Mouse (Mus musculus) heart, embryonic 13.5 days (tissue): Measurements from ENCODE around the gene Sidt2. TPM values are rescaled to one million over a fixed set of nuclear protein-coding genes. Genes with fewer than 3 reads are reported as not detected.

Experiments
- ATAC-seq: fragments of 200-750 bp; cut with Nextera tagmentation; 2 replicates; pipeline ENCODE4 v1.8.0; 2017; ENCODE audit warnings: moderate TSS enrichment; ENCODE audit not compliant: insufficient number of reproducible peaks, low FRiP score, low TSS enrichment; ENCODE audit errors: extremely low read depth
- H3K27ac ChIP-seq: fragments of 300-500 bp; sonication (generic); replicated peaks from 2 replicates; pipeline ENCODE4 v1.5.1; 2015; ENCODE audit warnings: moderate library complexity, mild to moderate bottlenecking, inconsistent platforms
- H3K27me3 ChIP-seq: fragments of 300-500 bp; sonication (generic); replicated peaks from 2 replicates; pipeline ENCODE4 v1.6.1; 2015; ENCODE audit warnings: mild to moderate bottlenecking, inconsistent platforms
- H3K36me3 ChIP-seq: fragments of 300-500 bp; sonication (generic); 2 replicates; pipeline ENCODE4 v1.6.1; 2015; ENCODE audit warnings: mild to moderate bottlenecking, inconsistent platforms
- H3K4me1 ChIP-seq: fragments of 300-500 bp; sonication (generic); 2 replicates; pipeline ENCODE4 v1.6.1; 2015; ENCODE audit warnings: inconsistent platforms
- H3K4me2 ChIP-seq: fragments of 300-500 bp; sonication (generic); 2 replicates; pipeline ENCODE4 v1.6.1; 2015; ENCODE audit warnings: inconsistent platforms, mild to moderate bottlenecking, moderate library complexity
- H3K4me3 ChIP-seq: fragments of 300-500 bp; sonication (generic); 2 replicates; pipeline ENCODE4 v1.5.1; 2015; ENCODE audit warnings: moderate library complexity, mild to moderate bottlenecking, inconsistent platforms
- H3K9ac ChIP-seq: fragments of 300-500 bp; sonication (generic); 2 replicates; pipeline ENCODE4 v1.6.1; 2015; ENCODE audit warnings: inconsistent platforms, mild to moderate bottlenecking, moderate library complexity
- H3K9me3 ChIP-seq: fragments of 300-500 bp; sonication (generic); 2 replicates; pipeline ENCODE4 v1.6.1; 2016; ENCODE audit warnings: inconsistent platforms
- WGBS: fragments of 180-500 bp; shearing (Covaris S2); methylation state at CpG from one replicate; pipeline ENCODE4 v1.1.7; 2015; ENCODE audit warnings: mixed read lengths; 5-methylcytosine and 5-hydroxymethylcytosine counted together
- polyA plus RNA-seq: library from polyadenylated mRNA; unstranded; fragments of >200 nt; fragmentation: Nextera tagmentation; extraction: Ambion mirVana; gene quantifications from 2 replicates; pipeline ENCODE4 v1.2.1, GENCODE M21; 2015

Sidt2 gene
- polyA plus RNA-seq, 1 experiment from 2014 or later, result 35.5 TPM

DNA sequence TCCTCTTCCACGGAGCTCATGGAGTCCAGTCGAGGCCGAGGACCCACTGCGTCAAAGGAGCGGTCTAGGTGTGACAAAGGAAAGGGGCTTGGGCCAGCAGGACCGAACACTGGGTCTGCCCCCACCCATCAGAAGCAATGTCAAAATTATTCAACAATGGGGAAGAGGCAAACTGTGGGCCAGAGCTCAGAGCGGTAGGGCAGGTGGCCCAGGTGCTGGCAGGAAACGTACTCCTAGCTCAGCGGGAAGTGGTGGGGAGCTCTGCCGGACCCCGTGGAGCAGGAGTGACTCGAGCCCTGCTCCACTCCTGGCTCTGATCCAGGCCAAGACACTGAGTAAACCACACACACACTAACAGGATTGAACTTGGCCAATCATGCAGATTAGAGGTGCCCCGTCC lies 9.3 kb downstream of the Sidt2 start:
- no peak overlapping the region for H3K4me2 ChIP-seq
- no peaks in the 10 kb centered on the region for H3K4me1 ChIP-seq
- H3K9me3 ChIP-seq, result no peaks in the 10 kb centered on the region
- no peak for ATAC-seq
- H3K27me3 ChIP-seq, result no peaks in the 10 kb centered on the region
- H3K27ac ChIP-seq, result no peak overlapping the region
- peaks cover 99% of the 10 kb centered on the region for H3K36me3 ChIP-seq
- H3K4me3 ChIP-seq, result no peak overlapping the region
- WGBS, result 89% methylated on average over 13 of the region's 13 CpGs
- H3K9ac ChIP-seq, result no peak overlapping the region

DNA sequence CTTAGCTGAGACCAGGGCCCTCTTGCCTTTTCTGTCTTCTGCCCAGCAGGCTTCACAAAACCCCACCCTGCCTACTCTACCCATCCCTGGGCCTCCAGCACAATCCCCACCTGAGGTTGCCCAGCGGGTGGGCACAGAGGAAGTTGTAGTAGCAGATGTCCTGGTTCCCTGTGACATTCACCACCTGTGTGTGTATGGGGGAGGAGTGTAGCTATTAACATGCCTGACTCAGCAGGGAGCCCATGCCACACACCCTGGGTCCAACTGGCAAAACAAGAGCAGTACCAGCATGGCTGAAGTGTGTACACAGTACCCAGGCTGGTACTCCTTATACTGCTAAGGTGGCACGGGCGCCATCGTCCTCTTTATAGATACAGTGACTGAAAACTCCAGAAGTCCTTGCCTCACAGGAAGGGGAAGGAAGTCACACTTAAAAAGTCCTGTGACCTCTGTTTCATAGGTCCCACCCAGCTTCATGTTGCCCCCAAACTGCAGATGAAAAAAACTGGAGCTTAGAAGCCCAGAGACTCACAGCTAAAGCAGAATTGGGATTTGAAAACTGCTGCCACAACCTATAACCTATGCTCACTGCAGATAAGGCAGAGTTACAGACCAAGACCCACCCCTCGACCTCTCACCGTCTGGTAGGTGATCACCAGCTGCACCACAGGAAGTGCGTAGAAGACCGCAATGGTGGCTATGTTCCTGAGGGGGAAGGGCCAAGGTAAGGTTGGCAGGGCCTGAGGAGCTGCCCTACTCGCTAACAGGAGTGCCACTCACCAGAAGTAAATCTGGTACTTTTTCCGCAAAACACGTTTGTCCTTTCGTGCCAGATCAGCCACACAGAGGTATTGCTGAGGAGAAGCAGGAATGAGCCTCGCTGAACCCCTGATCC lies 10.3 kb downstream of the Sidt2 start:
- peaks cover 95% of the 10 kb centered on the region for H3K36me3 ChIP-seq
- no peak overlapping the region for H3K4me3 ChIP-seq
- 80% methylated on average over 13 of the region's 13 CpGs for WGBS
- H3K27me3 ChIP-seq, result no peaks in the 10 kb centered on the region
- no peaks in the 10 kb centered on the region for H3K9me3 ChIP-seq
- no peak for ATAC-seq
- no peaks in the 10 kb centered on the region for H3K4me1 ChIP-seq
- H3K27ac ChIP-seq, result no peak overlapping the region
- no peak overlapping the region for H3K4me2 ChIP-seq
- H3K9ac ChIP-seq, result no peak overlapping the region

DNA sequence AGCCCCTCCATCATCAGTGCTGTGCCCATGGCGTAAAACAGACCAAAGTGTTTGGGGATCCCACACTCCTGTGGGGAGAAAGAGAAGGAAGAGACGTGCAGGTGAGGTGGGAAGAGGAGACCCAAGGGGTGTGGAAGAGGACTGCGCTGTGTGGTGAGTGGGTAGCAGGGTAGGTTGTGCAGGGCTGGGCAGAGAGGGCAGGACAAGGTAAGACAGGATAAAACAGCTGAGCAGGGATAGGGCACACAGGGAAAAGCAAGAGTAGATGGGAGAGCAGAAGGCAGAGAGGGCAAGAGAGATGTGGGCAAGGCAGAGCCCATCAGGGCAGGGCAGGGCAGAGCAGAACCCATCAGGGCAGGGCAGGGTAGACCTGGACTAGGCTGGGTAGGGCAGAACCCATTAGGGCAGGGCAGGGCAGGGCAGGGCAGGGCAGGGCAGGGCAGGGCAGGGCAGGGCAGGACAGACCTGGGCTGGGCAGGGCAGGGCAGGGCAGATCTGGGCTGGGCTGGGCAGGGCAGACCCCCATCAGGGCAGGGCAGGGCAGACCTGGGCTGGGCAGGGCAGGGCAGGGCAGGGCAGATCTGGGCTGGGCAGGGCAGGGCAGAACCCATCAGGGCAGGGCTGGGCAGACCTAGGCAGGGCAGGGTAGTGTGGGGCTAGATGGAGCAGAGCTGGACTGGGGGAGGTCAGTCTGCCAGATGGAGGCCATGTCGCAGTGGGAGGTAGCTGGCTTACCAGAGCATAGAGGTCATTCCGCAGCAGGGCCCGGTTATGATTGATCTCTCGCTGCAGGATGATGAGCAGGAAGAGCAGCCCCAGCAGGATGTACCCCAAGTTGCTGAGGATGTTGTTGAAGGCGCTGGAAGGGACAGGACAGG lies 11.2 kb downstream of the Sidt2 start:
- Histone ChIP-seq H3K4me2 (no peak overlapping the region), H3K9ac (no peak overlapping the region), H3K36me3 (peaks cover 95% of the 10 kb centered on the region), H3K9me3 (no peaks in the 10 kb centered on the region), H3K27ac (no peak overlapping the region), H3K4me1 (no peaks in the 10 kb centered on the region), H3K4me3 (no peak overlapping the region), H3K27me3 (no peaks in the 10 kb centered on the region)
- no peak for ATAC-seq
- WGBS, result 92% methylated on average over 8 of the region's 8 CpGs

DNA sequence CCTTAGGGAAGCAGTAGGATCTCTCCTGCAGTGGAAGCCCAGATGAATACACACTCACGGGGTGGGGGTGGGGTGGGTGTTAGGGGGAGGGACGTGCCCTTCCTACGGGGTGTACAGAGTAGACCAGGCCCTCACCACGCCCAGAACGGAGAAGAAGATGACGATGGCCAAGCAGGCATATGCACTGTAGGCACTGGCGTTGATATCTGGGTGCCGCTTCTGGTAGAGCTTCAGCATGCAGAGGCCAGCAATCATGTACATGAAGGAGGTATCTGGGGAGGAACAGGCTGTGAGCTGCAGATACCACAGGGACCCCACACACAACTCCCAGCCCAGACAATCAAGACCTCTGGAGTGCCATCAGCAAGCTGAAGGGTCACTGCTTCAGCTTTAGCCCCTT lies 12.1 kb downstream of the Sidt2 start:
- Histone ChIP-seq H3K27ac (no peak overlapping the region), H3K36me3 (peaks cover 95% of the 10 kb centered on the region), H3K9me3 (no peaks in the 10 kb centered on the region), H3K9ac (no peak overlapping the region), H3K4me1 (no peaks in the 10 kb centered on the region), H3K4me2 (no peak overlapping the region), H3K4me3 (no peak overlapping the region), H3K27me3 (no peaks in the 10 kb centered on the region)
- ATAC-seq, result no peak
- WGBS, result 82% methylated on average over 8 of the region's 8 CpGs

DNA sequence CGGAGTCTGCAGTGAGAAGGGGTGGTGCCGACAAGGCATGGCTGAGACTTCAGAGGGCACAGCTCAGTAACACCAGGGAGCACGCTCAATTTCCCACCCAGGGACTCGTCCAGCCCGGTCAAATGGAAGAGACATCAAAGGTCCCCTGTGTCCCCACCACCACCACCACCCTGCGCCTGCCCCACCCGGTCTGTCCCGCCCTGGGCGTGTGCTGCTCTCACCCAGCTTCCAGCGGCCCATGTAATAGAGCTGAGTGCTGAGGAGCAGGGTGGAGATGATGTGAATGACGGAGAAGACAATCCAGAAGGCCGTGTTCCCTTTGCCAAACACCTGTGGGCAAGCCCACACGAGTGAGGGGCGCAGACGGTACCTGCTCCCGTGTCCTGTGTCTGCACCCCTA lies 12.6 kb downstream of the Sidt2 start:
- H3K27ac ChIP-seq, result no peak overlapping the region
- ATAC-seq, result no peak
- H3K27me3 ChIP-seq, result no peaks in the 10 kb centered on the region
- 88% methylated on average over 16 of the region's 16 CpGs for WGBS
- H3K4me2 ChIP-seq, result no peak overlapping the region
- no peak overlapping the region for H3K9ac ChIP-seq
- peaks cover 91% of the 10 kb centered on the region for H3K36me3 ChIP-seq
- H3K9me3 ChIP-seq, result no peaks in the 10 kb centered on the region
- no peak overlapping the region for H3K4me3 ChIP-seq
- no peaks in the 10 kb centered on the region for H3K4me1 ChIP-seq

DNA sequence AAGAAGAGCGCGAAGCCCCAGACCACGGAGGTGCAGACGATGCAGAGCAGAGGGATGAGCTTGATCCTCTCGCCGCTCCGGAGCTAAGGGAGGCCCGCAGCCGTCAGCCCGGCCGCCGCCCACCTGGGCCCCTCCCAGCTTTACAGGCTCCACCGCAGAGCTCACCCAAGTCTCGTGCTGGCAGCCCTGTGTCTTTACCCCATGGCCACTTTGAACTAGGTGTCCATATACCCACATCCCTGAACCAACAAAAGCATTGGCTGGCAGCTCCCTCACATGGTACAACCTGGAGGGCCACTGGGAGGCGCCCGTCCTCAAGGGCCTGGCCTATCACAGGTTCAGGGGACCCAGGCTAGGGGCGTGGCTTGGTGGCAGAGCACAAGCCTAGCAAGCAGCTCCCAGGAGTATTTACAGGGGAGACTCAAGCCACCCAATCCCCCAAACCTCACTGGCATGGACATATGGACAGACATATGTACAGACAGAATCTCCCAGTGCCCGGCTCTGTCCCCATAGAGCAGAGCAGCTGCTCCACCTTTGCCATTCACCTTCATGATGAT lies 13.6 kb downstream of the Sidt2 start:
- H3K4me2 ChIP-seq, result no peak overlapping the region
- no peak for ATAC-seq
- no peak overlapping the region for H3K4me3 ChIP-seq
- no peaks in the 10 kb centered on the region for H3K9me3 ChIP-seq
- no peak overlapping the region for H3K9ac ChIP-seq
- no peaks in the 10 kb centered on the region for H3K27me3 ChIP-seq
- WGBS, result 70% methylated on average over 18 of the region's 18 CpGs
- H3K36me3 ChIP-seq, result peaks cover 80% of the 10 kb centered on the region
- H3K27ac ChIP-seq, result no peak overlapping the region
- peaks cover 5% of the 10 kb centered on the region for H3K4me1 ChIP-seq

DNA sequence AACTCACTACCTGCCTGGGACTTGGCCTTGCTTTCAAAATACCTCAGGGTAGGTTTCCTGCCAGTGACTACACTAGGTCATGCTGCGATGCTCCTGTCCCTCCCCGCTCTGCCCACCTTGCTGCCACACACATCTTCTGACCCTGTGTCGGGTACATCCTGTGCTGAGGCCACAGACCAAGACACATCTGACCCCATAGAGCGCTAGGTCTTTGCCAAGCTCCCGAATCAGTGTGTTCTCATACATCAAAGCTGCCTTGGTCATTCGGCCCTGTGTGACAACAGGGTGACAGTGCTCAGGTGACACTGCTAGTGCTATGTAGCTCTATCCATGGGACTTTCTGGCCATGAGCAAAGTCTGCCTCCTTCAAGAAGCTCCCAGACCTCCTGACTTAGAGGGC lies 15.3 kb downstream of the Sidt2 start:
- H3K4me3 ChIP-seq, result no peak overlapping the region
- no peaks in the 10 kb centered on the region for H3K27me3 ChIP-seq
- WGBS, result 89% methylated on average over 6 of the region's 6 CpGs
- no peak for ATAC-seq
- no peaks in the 10 kb centered on the region for H3K9me3 ChIP-seq
- H3K4me2 ChIP-seq, result no peak overlapping the region
- peaks cover 18% of the 10 kb centered on the region for H3K4me1 ChIP-seq
- H3K27ac ChIP-seq, result no peak overlapping the region
- peaks cover 64% of the 10 kb centered on the region for H3K36me3 ChIP-seq
- no peak overlapping the region for H3K9ac ChIP-seq

DNA sequence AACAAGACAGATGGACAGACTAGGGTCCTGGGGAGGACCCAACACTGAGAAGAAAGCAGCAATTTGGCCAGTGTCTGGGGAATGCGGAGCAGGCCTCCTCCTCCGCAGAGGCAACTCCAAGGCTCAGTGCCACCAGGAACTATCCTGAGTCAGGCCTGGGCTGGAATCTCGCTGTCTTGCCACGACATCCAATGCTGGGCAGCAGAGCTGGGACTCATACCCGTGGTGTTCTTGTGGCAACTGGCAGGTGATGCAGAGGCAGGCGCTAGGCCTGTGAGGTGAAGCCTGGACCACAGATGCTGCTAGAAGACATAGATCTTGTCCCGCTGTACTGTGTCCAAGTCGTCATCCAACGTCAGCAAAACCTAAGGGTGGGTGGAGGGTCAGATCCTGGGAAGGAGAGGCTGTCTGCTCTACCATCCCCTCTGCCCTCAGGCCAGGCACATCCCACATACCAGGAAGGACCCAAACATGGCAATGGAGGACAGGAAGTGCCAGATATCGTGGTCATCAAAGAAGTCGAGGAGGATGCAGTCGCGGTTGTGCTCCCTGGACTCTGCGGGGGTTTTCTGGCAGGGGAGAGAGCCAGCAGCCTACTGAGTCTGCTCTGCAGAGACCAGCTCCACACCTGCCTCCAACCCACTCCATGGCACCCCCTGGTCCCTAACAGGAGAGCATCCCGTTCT lies 16.0 kb downstream of the Sidt2 start:
- Histone ChIP-seq H3K27ac (no peak overlapping the region), H3K4me1 (peaks cover 24% of the 10 kb centered on the region), H3K9ac (no peak overlapping the region), H3K4me2 (no peak overlapping the region), H3K4me3 (no peak overlapping the region), H3K36me3 (peaks cover 57% of the 10 kb centered on the region), H3K27me3 (no peaks in the 10 kb centered on the region), H3K9me3 (no peaks in the 10 kb centered on the region)
- 82% methylated on average over 15 of the region's 15 CpGs for WGBS
- ATAC-seq, result no peak

DNA sequence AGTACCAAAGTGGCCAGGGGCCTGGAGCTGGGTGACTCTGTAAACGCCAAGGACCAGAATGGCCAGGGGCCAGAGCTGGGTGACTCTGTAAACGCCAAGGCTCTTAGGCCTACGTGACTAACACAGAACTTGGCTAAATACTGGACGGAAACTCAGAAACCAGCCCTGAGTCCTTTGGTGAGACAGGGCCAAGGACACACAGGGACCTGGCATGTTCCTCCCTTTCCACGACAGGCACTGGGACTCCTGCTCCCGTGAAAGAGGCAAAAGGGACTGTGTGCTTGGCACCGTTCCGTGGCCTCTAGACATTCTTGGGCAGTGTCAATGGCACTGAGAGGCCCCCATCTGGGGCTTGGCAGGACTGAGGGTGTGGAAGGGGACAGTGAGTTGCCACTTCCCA lies 17.0 kb downstream of the Sidt2 start:
- Histone ChIP-seq H3K36me3 (peaks cover 48% of the 10 kb centered on the region), H3K4me3 (no peak overlapping the region), H3K4me2 (no peak overlapping the region), H3K9me3 (no peaks in the 10 kb centered on the region), H3K9ac (no peak overlapping the region), H3K4me1 (peaks cover 34% of the 10 kb centered on the region), H3K27ac (no peak overlapping the region), H3K27me3 (no peaks in the 10 kb centered on the region)
- 86% methylated on average over 8 of the region's 8 CpGs for WGBS
- no peak for ATAC-seq

DNA sequence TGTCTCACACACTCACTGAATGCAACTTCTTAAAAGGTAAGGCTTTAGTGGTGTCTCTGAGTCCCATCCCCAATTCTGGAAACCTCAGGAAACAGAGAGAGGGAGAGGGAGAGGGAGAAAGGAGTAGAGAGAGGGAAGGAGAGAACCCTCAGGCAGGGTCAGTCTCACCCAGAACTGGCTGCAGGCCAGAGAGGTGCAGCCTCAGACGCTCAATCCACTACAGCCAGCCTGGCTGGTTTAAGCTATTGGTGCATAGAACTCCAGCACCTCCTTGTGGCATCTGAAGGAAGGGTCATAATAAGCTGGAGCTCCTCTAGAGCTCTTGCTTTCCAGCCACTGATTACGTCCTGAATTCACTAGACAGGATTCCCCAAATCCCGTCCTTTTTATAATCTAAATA lies 18.2 kb downstream of the Sidt2 start:
- H3K9ac ChIP-seq, result no peak overlapping the region
- no peak for ATAC-seq
- H3K4me2 ChIP-seq, result peak overlapping the region; percentile 73; the same call in 1 of the 2 replicates

More for the DNA sequence above, 18.2 kb downstream of the Sidt2 start:
- Histone ChIP-seq H3K9me3 (no peaks in the 10 kb centered on the region), H3K4me1 (peaks cover 46% of the 10 kb centered on the region), H3K4me3 (no peak overlapping the region), H3K27ac (peak overlapping the region; percentile 60), H3K27me3 (no peaks in the 10 kb centered on the region), H3K36me3 (peaks cover 36% of the 10 kb centered on the region)
- 13% methylated on average over 3 of the region's 3 CpGs for whole genome bisulfite sequencing
